Mouse (Mus musculus) liver, postnatal 0 days (tissue): ENCODE data around the gene Anxa9.
A peak's percentile ranks its signal among the peaks of the same experiment; 100 is the strongest.

Source experiments
- CTCF ChIP-seq: sonication (generic); IDR thresholded peaks from 2 replicates; pipeline ENCODE4 v1.5.1; 2016; ENCODE audit warnings: antibody characterized with exemption, low read depth
- EP300 ChIP-seq: IDR thresholded peaks from 2 replicates; pipeline ENCODE4 v1.6.1; 2016; ENCODE audit warnings: antibody characterized with exemption, low read depth, mild to moderate bottlenecking

GRCm38 (mm10) chr3:95267855-95268254, 39.1 kb downstream of the Anxa9 start:
- TF ChIP-seq CTCF (no peak), EP300 (peak; percentile 80)
